Mouse (Mus musculus) right cerebral cortex, postnatal 25 days (tissue): ENCODE results near the gene Gm13119.
"Not testable (repeated sequence)": the region's sequence is repeated elsewhere in the genome, so short reads cannot be mapped to it uniquely, and the experiment has no call there.

ENCODE experiments used
- DNase-seq: peaks from one replicate; pipeline ENCODE4 v3.0.0; 2022

The Gm13119 gene

DNA sequence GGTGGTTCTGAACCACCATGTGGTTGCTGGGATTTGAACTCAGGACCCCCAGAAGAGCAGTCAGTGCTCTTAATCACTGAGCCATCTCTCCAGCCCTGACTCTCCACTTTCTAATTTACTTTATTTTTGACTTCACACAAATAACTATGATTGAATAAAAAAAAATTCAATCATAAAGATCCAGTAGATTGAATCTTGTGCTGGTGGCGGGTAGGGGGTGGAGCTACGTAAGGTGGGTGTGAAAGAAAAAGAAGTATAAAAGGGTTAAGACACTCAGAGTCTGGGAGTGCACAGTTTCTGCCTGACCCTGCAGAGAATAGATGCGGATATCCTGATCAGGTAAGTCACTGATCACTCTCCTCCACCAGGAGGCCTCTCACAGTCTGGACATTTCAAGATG is at the start of gene Gm13119:
Gene Gm13119 (plus strand): TSS at position 301 of the 400 bp plus-strand sequence.
- not testable (repeated sequence) for DNase-seq

DNA sequence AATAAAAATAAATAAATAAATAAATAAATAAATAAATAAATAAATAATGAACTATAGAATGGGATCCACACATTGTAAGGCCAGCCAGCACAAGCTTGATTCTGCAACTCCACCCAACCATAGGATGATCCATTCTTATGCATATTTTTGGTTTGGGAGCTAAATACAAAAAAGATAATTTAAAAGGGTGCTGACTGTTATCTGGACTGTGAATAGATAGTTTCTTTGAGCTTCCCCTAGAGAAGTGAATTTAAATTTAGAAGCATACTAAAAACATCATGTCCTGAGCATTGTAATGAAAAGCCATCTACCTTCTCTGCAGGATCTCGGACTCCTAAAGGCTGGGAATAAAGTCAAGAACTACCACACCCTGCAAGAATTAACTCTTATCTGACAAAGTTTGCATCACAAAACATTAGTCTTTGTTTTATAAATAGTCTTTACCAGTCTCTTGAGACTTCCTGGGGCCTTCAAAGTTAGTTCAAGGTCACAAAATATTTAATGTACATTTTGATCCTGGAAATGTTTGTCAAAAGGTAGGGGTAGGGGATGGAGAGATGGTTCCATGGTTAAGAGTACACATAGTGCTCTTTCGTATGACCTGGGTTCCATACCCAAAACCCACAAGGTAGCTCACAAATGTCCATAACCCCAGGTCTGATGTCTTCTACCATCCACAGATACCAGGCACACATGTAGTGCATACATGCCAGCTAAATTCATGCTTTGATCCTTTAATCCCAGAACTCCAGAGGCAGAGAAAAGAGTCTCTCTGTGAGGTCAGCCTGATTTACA is 44.9 kb upstream of the Gm13119 start:
- not testable (repeated sequence) for DNase-seq

DNA sequence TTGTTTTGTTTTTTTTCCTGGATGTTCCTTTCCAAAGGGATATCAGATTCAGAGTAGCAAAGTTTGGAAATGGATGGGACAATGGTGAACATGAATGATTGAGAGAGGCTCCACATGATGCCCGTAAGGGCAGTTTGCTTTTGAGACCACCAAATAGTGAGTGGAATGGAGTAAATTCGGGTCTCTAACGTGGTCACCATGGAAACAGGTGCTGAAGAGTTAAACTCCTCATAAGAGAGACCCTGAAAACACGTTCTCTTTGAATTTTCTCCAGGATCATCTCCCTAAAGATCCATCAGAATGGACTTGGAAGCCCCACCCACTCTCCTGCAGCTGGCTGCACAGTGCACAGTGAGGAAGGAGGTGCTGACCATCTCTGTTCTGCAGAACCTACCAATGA is 27.8 kb upstream of the Gm13119 start, which contains the start of gene Gm13128:
Gene Gm13128 (plus strand): TSS at position 301 of the 400 bp plus-strand sequence.
- not testable (repeated sequence) for DNase-seq

DNA sequence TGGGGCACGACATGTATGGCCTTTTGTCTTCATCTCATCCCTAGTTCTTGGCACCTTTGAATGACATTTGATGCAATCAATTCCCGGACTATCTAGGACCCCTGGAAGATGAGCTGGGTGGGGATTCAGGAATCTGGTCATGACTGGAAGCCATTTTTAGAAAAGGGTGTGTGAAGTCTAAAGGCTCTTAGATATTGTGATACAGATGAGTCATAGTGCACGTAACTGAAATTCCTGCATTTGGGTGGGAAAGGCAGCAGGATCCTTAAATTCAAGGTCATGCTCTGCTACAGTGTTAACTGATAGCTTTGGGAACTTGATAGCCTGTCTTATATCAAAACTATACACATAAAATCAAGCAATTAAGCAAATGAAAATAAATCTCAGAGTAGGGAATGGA is 21.9 kb upstream of the Gm13119 start:
- not testable (repeated sequence) for DNase-seq

DNA sequence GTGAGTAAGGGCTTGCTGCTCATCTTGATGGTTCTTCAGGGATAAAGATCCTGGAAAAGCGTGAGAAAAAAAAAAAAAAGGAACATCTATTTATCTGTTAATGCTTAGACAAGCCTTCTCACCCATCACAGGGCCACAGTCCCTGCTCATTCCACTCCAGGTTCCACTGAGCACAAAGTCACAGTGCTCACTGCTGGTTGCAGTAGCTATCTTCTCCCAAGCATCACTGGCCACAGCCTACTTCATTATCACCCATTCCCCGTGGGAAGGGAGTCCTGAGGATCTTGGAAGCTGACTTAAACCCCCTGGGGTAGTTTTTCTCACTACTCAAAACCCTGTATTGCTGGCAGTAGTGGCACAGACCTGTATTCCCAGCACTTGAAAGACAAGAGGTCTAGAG is 20.2 kb downstream of the Gm13119 start, which contains the start of gene Pramef20:
Gene Pramef20 (minus strand): TSS at position 23 of the 400 bp plus-strand sequence.
- DNase-seq, result no peak

DNA sequence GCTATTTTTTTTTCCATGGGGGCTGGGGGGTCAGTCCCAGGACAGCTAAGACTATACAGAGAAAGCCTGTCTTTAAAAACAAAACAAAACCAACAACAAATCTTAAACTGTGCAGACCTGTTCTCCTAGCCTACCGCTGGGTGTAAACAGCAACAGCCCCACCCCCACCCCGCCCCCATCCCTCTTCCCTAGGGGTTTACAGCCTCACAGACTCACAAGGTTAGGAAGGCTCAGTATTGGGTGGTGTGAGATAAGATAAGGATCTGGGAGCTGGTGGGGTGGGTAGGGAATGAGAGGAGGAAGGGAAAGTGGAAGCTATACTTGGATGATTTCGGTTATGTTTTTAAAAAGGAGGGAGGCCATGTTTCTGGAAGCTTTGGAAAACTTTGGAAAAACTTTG is 38.6 kb downstream of the Gm13119 start:
- DNase-seq, result no peak

DNA sequence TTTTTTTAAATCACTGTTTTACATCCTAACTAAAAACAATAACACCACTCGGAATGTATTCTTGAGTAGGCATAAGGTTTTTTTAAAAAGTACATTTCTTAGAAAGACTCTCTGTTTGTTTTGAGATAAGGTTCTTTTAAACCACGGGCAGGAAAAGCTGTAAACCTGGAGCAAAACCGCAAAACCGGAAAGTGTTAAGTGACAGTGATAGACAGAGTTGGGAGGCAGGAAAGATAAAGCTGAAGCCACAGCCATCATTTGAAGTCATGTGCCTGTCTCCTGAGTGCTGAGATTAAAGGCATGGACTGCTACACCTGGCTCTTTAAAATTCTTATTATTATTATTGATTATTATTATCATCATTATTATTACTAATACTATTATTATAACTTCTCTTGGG is 45.0 kb downstream of the Gm13119 start:
- DNase-seq, result no peak

DNA sequence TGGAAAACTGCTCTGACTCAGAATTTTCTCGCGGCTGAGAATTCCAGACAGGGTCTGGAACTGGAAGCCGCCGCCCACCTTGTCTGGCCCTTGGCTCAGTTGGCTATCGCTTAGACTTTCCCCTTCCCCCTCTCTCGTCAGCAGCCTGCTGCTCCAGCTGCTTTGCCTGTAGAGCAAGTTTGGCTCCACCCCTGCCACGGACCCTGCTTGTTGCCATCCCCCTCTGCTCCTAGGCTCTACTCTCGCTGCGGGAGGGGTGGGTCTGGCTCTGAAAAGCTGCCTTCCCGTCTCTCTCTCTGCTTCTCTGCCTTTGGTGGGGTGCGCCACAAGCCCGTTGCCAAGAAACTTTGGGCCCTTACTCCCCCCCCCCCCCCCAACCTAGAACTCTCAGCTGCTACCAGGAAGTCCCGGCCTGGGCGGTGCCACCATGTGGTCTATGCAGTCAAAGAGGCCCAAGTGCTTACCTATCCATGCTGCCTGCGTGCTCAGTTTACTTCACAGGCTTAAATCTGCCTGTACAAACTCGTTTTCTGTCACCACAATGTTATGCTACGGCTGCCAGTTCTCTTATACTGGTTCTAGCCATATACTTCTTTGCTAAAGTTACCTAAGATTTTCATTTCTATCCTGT is 46.8 kb downstream of the Gm13119 start:
- DNase-seq, result no peak

DNA sequence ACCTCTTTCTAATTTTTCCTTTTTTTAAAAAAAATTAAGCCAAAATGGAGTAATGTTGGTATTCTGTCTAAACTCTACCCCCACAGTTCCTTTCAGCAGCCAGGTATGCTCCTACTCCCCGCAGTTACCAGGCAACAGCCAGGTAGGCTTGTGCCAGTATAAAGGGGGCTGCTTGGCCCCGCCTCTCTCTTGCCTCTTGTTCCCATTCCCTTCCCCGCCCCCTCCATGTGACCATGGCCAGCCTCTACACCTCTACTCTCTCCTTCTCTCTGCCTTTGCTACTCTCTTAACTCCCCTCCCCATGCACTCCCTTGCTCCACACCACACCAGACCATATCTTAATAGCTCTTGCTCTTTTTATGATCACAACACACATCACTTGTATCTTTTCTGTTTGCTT is 48.5 kb downstream of the Gm13119 start:
- DNase-seq, result no peak

DNA sequence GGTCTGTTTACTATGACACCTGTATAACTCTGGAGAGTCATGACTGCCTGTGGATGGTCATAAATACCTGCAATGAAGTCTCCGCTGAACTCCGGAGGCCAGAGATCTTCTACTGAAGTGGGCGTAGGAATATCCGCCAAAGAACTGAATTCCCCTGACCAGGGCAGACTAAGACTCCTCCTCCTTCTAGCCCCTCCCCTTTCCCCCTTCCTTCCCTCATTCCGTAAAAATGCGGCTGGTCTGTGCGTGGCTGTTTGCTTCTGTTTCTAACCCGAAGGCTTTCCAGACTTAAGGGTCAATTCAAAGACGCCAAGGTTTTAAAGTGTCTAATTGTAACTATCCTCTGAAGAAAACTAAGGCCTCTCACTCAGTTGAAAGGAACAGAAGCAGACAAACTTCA is 50.5 kb downstream of the Gm13119 start, which contains the start of gene Pramef12:
Gene Pramef12 (minus strand): TSS at position 175 of the 400 bp plus-strand sequence.
- no peak for DNase-seq
